Mouse (Mus musculus) spleen, postnatal 10 days (tissue): ENCODE results near the gene Ccdc160.

Experiments
- DNase-seq, 2 experiments: peaks; one replicate each; pipeline ENCODE4 v3.0.0; 2021 to 2022; ENCODE audit warnings: low spot score in 2 of 2

The Ccdc160 gene

DNA sequence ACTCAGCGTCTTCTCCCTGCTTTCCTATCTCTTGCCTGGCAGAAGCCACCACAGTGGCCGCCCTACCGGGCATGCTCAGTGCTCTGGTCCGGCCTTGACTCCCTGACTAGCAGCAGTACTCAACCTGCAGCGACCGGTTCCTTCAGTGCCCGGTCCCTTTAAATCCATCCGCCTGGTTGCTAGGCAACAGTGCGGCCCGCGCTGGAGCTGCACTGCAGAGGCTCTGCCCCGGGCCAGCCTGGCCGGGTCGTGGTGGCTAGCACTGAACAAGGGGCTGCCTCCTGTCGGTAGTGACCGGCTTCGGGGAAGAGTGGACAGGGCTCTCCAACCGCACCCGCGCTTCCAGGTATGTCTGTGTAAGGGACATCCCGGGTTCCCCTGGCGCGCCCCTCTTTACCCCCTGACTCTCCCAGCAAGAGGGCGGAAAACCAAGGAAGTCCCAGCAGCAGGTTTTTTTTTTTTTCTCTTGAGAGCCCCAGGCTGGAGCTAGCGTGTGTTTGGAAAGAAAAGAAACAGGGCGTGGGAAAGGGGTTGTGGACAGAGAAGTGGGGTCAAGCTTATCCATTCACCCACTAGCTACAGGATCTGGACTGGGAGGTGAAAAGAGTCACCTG is at the start of gene Ccdc160:
TSS of gene Ccdc160 (plus strand) at position 221 of the 614 bp plus-strand sequence.
- DNase-seq, result peak in 1 of 2 experiments; percentile 24

GRCm38 (mm10) chrX:52743781-52744180 is 47.2 kb upstream of the Ccdc160 start:
- peak in 1 of 2 experiments; percentile 9 for DNase-seq

- DNase-seq, result peak; percentile 8 to 31
Measured at GRCm38 (mm10) chrX:52744201-52745051, 46.6 kb upstream of the Ccdc160 start.

- peak in 1 of 2 experiments; percentile 14 for DNase-seq
Measured at GRCm38 (mm10) chrX:52745462-52745861, 45.5 kb upstream of the Ccdc160 start.

DNA sequence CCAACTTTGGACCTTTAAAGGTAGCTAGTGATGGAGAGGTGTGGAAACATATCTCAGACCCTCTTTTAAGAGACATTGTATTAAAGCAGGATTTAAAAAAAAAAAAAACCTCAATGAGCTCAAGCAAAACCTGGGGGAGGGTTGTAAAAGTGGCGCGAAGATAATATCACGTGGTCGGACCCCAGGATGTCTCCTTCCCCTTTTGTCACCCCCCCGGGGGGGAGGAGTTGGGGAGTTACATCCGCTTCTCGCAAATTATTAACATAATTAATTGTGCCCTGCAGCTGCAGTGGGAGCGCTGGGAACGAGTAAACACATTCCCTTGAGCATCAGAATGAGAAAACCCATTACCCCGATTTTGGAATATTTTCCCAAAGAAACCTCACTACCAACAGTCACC is 45.1 kb upstream of the Ccdc160 start:
- peak in 1 of 2 experiments; percentile 30 for DNase-seq

DNA sequence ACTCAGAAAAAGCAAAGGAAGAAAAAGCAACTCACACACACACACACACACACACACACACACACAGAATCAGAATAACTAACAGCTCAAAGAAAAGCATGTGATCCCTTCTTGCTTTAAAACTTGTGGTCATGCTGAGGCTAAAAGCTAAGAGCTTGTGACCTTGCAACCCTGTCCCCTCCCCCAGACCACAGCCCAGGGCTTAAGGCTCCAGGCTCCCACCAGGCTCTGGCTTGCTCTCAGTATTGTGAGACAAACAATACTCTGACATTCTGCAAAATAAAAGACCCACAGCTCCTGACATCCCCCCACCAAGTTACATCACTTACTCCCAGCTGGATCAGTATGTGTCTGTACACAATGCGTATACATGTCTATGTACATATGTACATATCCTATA is 44.2 kb upstream of the Ccdc160 start:
- DNase-seq, result no peak

- DNase-seq, result no peak
Measured at GRCm38 (mm10) chrX:52753491-52754085, 37.4 kb upstream of the Ccdc160 start.

DNA sequence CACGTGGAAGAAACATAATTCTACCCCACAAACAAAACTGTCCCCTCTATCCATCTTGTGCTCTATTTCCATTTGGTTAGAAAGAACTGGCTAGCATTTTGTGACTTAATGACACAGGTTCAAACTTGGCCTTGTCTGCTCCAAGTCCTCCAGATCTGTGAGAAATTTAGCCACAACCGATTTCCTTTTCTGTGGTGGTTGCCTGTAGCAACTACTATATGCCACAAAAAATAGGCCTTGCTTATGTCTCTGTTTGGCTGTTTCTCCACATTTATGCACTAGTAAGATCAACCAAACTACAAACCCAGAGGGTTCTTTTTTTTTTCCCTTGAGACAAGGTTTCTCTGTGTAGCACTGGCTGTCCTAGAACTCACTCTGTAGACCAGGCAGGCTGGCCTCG is 33.8 kb upstream of the Ccdc160 start:
- no peak for DNase-seq

GRCm38 (mm10) chrX:52759232-52759631 is 31.8 kb upstream of the Ccdc160 start:
- DNase-seq, result no peak

DNA sequence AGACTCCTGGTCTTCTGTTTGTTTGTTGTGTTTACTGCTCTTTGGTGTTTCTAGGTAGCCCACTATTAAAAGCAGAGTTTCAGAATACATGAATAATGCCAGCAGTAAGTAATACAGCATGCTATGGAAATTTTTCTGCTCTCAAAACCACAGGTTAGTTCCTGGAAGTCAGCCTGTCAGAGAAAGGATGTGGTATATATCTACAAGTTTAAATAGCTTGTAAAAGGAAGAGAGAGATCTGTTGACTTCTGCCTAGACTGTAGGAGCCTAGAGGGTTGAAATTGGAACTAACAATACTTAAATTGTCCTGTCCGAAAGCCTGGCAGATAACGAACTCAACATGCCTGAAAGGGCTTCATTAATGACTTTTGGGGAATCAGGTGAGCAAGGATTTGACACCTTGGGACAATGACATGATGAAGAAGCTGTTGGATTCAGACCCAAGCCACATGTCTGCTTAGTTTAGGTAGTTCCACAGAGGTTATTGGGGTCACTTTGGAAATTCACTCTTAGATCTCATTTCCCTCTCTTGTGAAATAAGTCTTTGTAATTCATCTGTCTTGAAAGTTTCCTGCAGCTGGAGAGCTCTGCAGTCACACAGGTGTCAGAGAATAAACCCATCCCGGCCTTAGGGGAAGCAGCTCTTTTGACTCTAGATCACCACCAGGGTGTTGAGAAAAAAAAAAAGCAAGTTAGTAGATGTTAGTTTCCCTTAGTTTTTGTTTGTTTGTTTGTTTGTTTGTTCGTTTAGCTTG is 30.6 kb upstream of the Ccdc160 start:
- no peak for DNase-seq

DNA sequence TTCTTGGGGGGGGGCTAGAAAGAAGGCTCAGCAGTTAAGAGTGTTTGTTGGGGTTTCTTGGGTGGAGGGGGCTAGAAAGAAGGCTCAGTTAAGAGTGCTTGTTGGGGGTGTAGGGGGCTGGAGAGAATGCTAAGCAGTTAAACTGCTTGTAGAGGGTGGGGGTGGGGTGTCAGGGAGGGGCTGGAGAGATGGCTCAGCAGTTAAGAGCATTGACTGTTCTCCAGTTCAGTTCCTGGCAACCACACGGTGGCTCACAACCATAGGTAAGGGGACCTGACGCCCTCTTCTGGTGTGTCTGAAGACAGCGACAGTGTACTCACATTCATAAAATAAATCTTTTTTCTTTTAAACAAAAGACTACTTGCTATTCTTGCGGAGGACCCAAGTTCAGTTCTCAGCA is 28.8 kb upstream of the Ccdc160 start:
- DNase-seq, result no peak

DNA sequence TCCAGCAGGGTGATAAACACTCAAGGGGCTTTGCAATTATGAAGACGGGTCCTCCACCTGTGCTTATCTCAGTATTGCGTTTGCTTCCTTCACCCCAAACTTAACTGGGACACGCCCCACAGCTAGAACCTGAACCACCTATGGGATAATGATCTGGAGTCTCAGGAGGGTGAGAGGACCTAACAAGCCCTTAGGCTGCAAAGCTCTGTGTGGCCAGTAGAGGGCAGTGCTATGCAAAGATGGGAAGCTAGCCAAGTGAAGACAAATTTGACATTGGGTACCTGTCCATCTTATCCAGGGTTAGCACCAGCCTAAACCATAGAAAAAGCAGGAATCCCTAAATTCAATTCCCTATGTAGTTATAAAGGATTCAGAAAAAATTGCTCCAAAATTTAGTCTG is 15.0 kb upstream of the Ccdc160 start:
- peak; percentile 20 to 52 for DNase-seq

DNA sequence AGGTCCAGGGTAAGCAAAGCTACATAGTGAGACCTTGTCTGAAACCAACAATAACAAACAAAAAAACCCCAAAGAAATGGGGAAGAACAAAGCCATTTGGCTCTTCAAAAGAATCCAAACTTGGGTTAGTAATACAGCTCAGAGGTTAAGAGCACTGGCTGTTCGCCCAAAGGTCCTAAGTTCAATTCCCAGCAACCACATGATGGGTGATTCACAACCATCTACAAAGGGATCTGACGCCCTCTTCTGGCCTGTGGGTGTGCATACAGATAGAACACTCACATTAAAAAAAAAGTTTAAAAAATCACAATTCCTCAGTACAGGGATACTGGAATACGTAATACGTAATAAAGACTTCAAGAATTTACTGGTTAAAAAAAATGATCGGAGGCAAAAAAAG is 13.3 kb upstream of the Ccdc160 start:
- DNase-seq, result no peak

DNA sequence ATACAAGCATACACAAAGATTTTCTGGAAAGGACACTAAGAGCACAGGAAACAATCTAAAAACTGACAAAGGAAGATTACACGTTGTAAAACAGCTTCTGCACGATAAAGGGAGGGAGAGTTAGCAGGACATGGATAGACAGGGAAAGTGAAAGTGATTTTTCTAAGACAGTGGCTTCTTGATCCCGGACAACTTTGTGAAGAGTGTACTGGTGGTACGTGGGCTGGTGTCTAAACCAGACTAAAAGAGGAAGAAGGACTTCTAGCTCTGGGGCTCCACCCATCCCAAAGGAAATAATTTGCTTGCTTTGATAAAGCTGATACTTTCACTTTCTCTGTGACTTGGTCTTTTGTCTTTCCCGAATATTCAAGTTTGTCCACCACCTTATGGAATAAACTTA is 7.1 kb upstream of the Ccdc160 start:
- DNase-seq, result no peak

- no peak for DNase-seq
Measured at GRCm38 (mm10) chrX:52791944-52792719, 1.1 kb downstream of the Ccdc160 start.

DNA sequence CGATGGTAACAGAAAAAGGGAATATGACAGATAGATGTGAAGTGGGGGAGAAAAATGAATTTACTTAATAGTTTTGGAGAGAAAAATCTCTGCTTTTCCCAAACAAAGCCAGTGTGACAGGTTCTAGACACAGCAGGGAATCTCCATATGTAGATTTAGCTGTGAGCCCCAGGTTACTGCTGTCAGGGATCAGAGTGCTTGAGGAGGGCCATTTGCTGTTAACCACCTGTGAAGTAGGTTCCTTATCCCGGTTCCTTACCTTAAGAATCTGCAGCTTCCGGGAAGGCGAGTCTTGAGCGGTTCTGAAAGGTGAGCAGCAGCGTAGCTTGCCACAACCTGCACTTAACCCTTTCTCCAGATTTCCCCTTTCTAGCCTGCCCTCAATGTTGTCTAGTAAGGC is 1.9 kb downstream of the Ccdc160 start:
- DNase-seq, result no peak

GRCm38 (mm10) chrX:52795816-52796215 is 4.8 kb downstream of the Ccdc160 start:
- DNase-seq, result no peak

DNA sequence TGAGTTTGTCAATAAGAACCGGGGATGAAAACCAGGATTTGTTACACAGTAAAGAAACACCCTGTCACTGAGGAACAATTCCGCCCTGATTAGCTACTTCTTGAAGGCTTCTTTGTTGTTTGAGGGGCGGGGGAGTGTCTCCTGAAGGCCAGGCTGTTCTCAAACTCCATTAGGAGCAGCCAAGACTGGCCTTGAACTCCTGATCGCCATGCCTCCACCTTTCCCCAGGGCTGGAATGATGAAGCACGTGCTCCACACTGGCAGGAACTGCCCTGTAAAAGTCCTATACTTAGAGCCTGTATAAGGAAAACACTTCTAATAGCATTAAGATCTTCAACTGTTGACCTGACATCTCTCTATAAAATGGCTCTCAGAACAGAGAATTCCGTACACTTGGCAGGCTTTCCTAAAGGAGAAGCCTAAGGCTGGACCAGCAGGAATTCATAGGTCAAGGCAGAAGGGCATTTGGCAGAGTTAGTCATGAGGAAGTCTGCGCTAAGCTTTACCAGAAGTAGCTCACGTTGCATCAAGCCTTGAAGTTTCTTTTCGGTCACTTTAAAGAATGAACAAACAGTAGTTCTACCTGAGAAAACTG is 6.1 kb downstream of the Ccdc160 start:
- DNase-seq, result no peak

DNA sequence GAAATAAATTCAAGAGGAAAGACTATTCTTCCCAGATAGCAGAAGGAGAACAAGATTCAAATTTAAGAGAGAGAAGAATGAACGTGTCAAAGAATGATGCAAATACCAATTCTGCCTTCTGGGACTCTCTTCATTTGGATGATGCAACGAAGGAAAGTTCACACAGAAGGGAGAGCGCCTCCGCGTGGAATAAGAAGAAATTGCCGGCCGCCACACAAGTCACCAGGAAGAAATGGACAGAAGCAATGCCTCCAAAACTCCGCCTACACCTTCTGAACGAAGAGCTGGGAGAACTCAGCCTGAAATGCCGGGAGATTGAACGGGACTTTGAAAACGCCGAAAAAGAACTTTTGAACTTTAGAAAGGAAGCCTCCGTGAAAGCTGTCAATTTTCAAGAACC is 7.3 kb downstream of the Ccdc160 start:
- DNase-seq, result no peak

DNA sequence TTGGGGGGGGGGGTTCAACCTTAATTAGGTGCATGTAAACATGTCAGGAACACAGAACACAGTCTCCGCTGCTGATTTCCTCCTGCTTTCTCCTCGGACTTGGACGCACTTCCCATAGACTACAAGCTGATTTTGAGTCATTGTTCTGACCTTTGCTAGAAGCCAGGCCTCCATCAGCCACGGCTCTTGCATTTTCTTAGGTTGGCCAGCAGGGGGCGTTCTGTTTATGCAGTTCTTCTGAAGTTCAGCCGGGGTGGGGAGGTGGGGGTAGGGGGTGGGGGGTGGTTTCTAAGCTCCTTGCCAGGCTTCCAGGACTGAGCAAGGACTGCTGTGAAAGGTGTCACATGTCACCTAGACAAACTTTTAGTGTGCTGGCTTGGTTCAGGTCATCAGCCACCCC is 8.6 kb downstream of the Ccdc160 start:
- DNase-seq, result peak in 1 of 2 experiments; percentile 35

- DNase-seq, result no peak
Measured at GRCm38 (mm10) chrX:52819338-52819737, 28.3 kb downstream of the Ccdc160 start.
